Mouse (Mus musculus) lung, postnatal 25 days (tissue): ENCODE measurements at regions not wholly inside any gene's neighbourhood (a gene's known extent, or its start where the extent isn't known, plus 50 kb on each side); places are given as distances from the start of the nearest gene placed in this dataset.
A peak's percentile ranks its signal among the peaks of the same experiment; 100 is the strongest.
"Not testable (repeated sequence)": the region's sequence is repeated elsewhere in the genome, so short reads cannot be mapped to it uniquely, and the experiment has no call there.

Source experiments
- DNase-seq: peaks from one replicate; pipeline ENCODE4 v3.0.0; 2022; ENCODE audit warnings: low spot score

- DNase-seq, result no peak
Observed at GRCm38 (mm10) chr13:72280871-72281270, 317.3 kb upstream of the Irx1 start.

GRCm38 (mm10) chr13:72282764-72283163, 319.2 kb upstream of the Irx1 start:
- no peak for DNase-seq

DNA sequence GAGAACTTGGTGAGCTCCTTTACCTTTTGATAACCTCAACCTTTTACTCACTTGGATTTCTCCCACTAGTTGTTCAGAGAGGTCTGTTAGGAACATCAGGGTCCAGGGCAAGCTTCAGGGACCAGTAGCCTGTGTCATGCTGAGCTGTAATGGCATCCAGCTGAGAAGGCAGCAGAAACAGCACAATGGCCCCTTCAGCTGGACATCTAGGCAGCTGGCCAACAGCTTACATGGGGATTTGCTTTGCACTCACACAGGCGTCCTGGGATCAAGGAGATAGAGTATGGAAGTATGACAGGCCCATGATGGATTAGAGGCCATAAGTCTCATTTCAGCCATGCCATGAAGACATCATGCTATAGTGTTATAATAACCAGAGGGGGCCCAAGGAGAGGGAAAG, 320.2 kb upstream of the Irx1 start:
- no peak for DNase-seq

GRCm38 (mm10) chr13:72286301-72286700, 322.8 kb upstream of the Irx1 start:
- DNase-seq, result no peak

- no peak for DNase-seq
Observed at GRCm38 (mm10) chr13:72288381-72289092, 325.0 kb upstream of the Irx1 start.

- no peak for DNase-seq
Observed at GRCm38 (mm10) chr13:72289093-72289501, 325.6 kb upstream of the Irx1 start.

- peak; percentile 12 for DNase-seq
Observed at GRCm38 (mm10) chr13:72292361-72292760, 328.8 kb upstream of the Irx1 start.

DNA sequence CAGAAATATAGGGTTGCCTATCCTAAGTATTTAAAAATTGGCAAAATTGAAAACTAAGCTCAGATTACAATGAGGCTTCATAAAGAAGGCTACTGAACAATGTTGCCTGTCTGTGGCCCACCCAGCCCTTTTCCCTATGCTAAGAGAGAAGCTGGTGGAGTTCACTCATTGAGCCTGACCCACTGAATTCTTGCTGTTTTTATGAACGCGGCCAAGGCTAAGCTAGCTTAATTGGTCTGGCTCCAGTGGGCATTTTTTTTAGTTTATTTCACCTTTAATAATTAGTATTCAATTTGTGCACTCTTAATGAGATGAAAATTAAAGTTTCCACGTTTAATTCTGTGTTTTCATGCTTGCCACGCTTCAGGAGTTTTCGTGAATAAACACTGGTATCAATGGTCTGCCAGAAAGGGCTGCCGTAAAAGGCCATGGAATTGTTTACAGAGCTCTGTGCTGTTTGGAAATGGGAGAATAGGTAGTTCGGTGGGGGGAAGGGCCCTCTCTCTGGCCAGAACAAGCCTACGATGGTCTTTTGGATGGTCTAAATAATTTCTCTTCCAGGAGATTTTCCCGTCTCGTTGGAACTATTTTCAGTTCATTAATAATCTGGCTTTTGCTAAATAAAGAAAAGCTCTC, 329.7 kb upstream of the Irx1 start:
- no peak for DNase-seq

- no peak for DNase-seq
Observed at GRCm38 (mm10) chr13:72298264-72298870, 330.3 kb upstream of the Irx2 start.

GRCm38 (mm10) chr13:72299660-72300059, 329.0 kb upstream of the Irx2 start:
- DNase-seq, result no peak

DNA sequence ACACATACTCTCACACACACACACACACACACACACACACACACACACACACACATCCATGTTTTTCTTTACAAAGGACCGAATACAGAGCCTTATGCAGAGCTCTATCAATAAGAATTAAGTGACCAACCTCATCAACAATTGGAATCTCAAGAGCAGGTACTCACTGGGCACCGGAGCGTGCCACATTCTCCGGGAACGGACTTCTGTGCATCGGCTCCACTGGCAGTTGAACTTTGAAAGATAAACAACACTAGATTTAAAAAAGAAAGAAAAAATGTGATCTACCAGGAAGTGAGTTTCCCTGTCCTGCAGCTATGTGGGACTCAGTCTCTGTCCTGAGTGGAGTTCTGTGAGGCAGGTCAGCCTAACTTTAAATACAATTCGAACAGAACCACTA, 327.5 kb upstream of the Irx2 start:
- DNase-seq, result peak; percentile 19

GRCm38 (mm10) chr13:72301841-72302240, 326.8 kb upstream of the Irx2 start:
- peak; percentile 5 for DNase-seq

DNA sequence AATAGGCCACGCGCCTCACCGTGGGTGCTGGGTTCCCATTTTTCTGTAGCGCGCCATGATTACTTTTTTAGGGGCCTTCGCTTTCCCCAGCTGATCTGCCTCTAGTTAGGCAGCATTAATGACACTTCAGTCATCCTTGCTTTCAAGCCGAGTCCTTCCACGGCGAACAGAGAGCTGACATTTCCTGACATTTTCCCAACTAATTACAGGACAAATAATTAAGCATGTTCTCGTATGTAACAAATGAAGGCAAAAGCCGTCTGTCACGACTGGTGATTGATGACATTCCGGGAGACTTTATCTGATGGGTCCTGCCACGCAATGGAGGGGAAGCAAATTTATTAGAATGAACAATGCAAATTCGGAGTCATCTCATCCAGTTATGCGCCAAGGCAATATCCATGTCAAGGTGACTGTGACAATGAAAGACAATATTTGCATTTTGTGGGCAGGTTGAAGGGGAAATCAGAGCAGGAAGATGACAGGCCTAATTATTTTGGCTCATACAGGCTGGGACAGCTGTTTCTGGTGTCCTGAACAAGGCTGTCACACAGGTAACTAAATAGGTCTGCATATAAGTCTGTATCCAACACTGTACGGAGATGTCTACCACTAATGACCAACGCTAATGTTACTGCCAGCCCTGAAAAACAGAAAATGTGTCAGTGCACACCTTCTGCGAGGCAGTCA, 326.0 kb upstream of the Irx2 start:
- DNase-seq, result no peak

DNA sequence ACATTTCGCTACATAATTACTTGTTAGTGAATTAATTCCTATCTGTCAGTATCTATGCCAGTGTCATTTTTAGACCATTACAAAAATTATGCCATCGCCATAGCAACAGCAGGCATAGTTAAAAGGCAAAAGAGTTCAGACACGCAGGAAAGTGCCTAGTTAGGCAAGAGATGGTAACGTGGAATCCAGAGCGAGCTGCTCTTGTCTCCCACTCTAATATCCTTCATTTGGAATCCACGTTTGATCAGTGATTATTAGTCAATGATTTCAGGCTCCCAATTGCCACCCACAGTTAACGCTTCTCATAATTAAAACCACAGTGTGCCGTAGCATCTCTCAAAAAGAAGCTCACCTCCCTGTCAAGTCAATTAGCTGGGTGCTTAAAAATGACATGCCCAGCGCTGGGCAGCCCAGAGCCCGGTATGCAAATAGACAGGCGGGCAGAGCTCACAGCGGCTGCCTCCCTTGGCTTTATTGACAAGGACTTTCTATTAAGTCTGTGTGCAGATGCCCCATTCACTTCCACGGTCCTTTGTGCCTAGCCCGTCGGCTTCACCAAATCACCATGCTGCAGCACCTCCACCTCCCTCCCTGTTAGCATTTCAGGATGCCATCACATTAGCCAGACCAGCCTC, 325.4 kb upstream of the Irx2 start:
- no peak for DNase-seq

DNA sequence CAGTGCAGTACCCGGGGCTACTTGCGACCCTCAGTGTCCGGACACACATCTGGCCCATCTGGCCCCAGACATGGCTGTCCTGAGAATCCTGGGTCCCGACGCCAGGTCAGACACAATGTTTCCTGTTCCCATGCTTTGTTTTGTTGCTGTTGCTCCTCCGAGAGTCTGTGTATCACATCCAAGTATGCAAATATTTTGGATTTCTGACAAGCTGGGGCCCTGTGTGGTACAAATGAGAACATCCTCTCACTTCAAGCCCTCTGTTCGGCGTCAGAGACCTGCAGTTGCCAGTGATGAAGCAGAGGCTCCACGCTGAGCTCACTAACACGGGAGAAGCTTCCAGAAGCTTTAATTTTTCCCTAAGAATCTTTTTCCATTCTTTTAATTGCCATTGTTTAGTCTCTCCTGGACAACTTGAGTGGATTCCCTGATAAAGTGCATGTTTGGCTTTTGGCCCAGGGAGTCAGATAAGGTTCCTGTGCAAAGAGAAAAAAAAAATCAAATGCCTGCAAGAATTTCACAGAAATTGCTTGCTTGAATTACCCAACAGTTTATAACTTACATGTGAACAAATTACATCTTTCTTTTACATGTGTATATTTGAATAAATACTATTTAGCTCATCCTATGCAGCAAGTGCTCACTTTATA, 304.5 kb upstream of the Irx2 start:
- peak; percentile 12 for DNase-seq

DNA sequence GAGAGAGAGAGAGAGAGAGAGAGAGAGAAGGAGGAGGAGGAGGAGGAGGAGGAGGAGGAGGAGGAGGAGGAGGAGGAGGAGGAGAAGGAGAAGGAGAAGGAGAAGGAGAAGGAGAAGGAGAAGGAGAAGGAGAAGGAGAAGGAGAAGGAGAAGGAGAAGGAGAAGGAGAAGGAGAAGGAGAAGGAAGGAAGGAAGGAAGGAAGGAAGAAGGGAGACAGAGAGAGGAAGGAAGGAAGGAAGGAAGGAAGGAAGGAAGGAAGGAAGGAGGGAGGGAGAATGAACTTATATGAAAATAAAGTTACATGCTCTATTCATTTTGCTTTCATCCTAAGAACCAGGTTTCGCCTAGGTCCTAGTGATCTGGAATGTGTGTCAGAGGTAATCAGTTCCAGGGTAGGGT, 302.4 kb upstream of the Irx2 start:
- not testable (repeated sequence) for DNase-seq

GRCm38 (mm10) chr13:72345647-72346133, 282.9 kb upstream of the Irx2 start:
- DNase-seq, result no peak

- DNase-seq, result no peak
Observed at GRCm38 (mm10) chr13:72346207-72346943, 282.2 kb upstream of the Irx2 start.

DNA sequence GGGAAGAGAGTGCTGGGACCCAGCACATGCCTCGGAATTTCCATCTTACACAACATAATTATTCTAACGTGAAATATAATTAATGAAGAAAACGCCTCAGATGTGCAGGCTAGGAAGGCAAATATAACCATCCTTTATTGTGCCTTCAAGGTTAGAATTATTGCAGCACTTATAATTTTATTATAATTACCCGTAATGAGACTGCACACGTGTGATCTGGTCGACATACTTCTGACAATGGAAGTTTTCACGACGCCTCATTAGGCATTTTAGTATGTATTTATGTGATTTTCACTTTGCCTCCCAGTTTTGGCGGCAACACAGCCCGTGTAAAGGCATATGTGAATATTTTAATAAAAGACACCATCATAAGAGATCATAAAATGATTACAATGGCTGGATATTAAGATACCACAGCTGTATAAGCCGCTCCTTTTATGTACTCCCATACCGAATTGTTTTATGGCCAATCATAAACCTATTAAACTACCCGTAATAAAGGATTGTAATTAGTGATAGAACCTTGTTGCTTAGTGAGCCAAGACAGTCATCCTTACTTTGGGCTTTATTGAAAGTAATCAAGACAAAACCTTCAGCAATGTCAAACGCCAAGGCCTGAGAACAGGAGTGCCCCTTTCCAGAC, 281.6 kb upstream of the Irx2 start:
- no peak for DNase-seq

- peak; percentile 31 for DNase-seq
Observed at GRCm38 (mm10) chr13:72352641-72353181, 275.9 kb upstream of the Irx2 start.
